Mouse (Mus musculus) small intestine, adult 2 months (tissue): ENCODE measurements around the gene Slc1a6.

Experiments used
- CTCF ChIP-seq: fragments of 200-500 bp; IDR thresholded peaks from 2 replicates; pipeline ENCODE4 v1.5.1; 2012; ENCODE audit warnings: low read depth, mild to moderate bottlenecking, control low read depth, inconsistent platforms, low read length, moderate library complexity, mixed read lengths; ENCODE audit not compliant: insufficient replicate concordance, insufficient read length; ENCODE audit errors: extremely low read depth
- POLR2A ChIP-seq: fragments of 200-500 bp; IDR thresholded peaks from 2 replicates; pipeline ENCODE4 v1.6.1; 2012; ENCODE audit warnings: low read depth, mild to moderate bottlenecking, control low read depth, inconsistent platforms, low read length, moderate library complexity

DNA sequence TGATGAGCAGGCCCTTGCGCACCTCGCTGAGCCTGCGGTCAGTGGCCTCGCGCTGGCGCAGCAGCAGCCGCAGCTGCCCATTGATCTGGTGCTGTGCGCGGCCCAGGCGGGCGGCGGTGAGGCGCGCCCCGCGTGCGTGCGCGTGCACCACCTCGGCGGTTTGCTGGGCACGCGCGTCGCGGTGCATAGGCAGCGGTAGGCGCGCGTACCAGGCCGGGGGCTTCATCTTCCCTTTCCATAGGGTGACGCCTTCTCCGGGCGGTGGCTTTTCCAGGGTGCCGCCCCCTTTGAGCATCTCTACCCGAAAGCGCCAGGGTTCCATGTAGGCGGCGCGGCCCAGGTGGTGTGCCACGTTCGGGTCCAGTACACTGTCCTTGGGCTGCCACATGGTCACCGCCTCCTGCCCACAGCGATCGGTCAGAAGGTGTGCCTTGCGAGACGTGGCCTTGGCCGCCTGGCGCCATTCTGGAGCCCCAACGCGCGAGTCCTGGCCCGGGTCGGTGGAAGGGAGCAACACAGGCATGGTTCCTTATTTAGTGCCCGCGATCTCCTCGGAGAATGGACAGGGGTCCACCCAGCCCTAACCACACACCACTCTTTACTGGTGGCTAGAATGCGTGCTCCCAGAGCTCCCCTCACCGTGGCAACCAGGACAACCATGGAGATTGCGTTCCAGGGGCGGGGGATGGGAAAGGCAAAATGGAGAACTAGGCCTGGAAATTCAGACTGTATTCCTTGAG lies 27.7 kb upstream of the Slc1a6 start, which contains the start of gene Ccdc105:
- TF ChIP-seq POLR2A (no peak), CTCF (no peak)
